Mouse (Mus musculus): Measurements from ENCODE around the gene Dnajb3.

The Dnajb3 gene

GRCm38 (mm10) chr1:88231803-88232499 lies 26.4 kb upstream of the Dnajb3 start:
- DNase-seq (ENCODE audit: low spot score in 2 of 2) = no peak

GRCm38 (mm10) chr1:88230981-88231802 lies 25.6 kb upstream of the Dnajb3 start:
- DNase-seq (ENCODE audit: low spot score in 2 of 2) = no peak

GRCm38 (mm10) chr1:88230421-88230820 lies 24.8 kb upstream of the Dnajb3 start:
- no peak for DNase-seq (ENCODE audit: low spot score in 2 of 2)

- no peak for DNase-seq (ENCODE audit: low spot score in 2 of 2)
Measured at GRCm38 (mm10) chr1:88229986-88230385, 24.4 kb upstream of the Dnajb3 start.

- no peak for DNase-seq (ENCODE audit: low spot score in 2 of 2)
Measured at GRCm38 (mm10) chr1:88229566-88229965, 24.0 kb upstream of the Dnajb3 start.

GRCm38 (mm10) chr1:88228121-88228520 lies 22.5 kb upstream of the Dnajb3 start:
- DNase-seq (ENCODE audit: low spot score in 2 of 2) = peak in 1 of 2 experiments; percentile 3

- peak in 1 of 2 experiments; percentile 8 for DNase-seq (ENCODE audit: low spot score in 2 of 2)
Measured at GRCm38 (mm10) chr1:88227482-88227881, 21.9 kb upstream of the Dnajb3 start.

GRCm38 (mm10) chr1:88226670-88227379 lies 21.2 kb upstream of the Dnajb3 start, which contains the start of gene Mroh2a:
TSS of gene Mroh2a (plus strand) at chr1:88226986.
- peak in 1 of 2 experiments; percentile 4 for DNase-seq (ENCODE audit: low spot score in 2 of 2)

- DNase-seq (ENCODE audit: low spot score in 2 of 2) = no peak
Measured at GRCm38 (mm10) chr1:88225741-88226140, 20.2 kb upstream of the Dnajb3 start.

GRCm38 (mm10) chr1:88225301-88225700 lies 19.7 kb upstream of the Dnajb3 start:
- peak in 1 of 2 experiments; percentile 3 for DNase-seq (ENCODE audit: low spot score in 2 of 2)

- peak; percentile 3 to 14 for DNase-seq (ENCODE audit: low spot score in 2 of 2)
Measured at GRCm38 (mm10) chr1:88224029-88224776, 18.6 kb upstream of the Dnajb3 start.

GRCm38 (mm10) chr1:88223591-88223990 lies 18.0 kb upstream of the Dnajb3 start:
- DNase-seq (ENCODE audit: low spot score in 2 of 2) = peak in 1 of 2 experiments; percentile 10

- DNase-seq (ENCODE audit: low spot score in 2 of 2) = peak in 1 of 2 experiments; percentile 7
Measured at GRCm38 (mm10) chr1:88223011-88223515, 17.5 kb upstream of the Dnajb3 start.

- no peak for DNase-seq (ENCODE audit: low spot score in 2 of 2)
Measured at GRCm38 (mm10) chr1:88222216-88222615, 16.6 kb upstream of the Dnajb3 start.

GRCm38 (mm10) chr1:88220336-88220735 lies 14.8 kb upstream of the Dnajb3 start:
- DNase-seq (ENCODE audit: low spot score in 2 of 2) = peak in 1 of 2 experiments; percentile 11

- peak in 1 of 2 experiments; percentile 20 for DNase-seq (ENCODE audit: low spot score in 2 of 2)
Measured at GRCm38 (mm10) chr1:88219054-88219453, 13.5 kb upstream of the Dnajb3 start.

GRCm38 (mm10) chr1:88218591-88218990 lies 13.0 kb upstream of the Dnajb3 start:
- no peak for DNase-seq (ENCODE audit: low spot score in 2 of 2)

GRCm38 (mm10) chr1:88218051-88218450 lies 12.5 kb upstream of the Dnajb3 start:
- DNase-seq (ENCODE audit: low spot score in 2 of 2) = peak in 1 of 2 experiments; percentile 25

- no peak for DNase-seq (ENCODE audit: low spot score in 2 of 2)
Measured at GRCm38 (mm10) chr1:88217576-88217975, 12.0 kb upstream of the Dnajb3 start.

- DNase-seq (ENCODE audit: low spot score in 2 of 2) = no peak
Measured at GRCm38 (mm10) chr1:88217144-88217543, 11.6 kb upstream of the Dnajb3 start.

- no peak for DNase-seq (ENCODE audit: low spot score in 2 of 2)
Measured at GRCm38 (mm10) chr1:88216551-88216950, 11.0 kb upstream of the Dnajb3 start.

Measured in thymus, postnatal 10 days (tissue).